In genomic region chr14:45419323-45419722, GRCm38 (mm10) we compare ENCODE assay signal across 15 mouse cellular contexts.
"Had no signal": no experiment of that assay in that cellular context is flagged by ENCODE, and none has a peak within 500 bp of the region (broad histone marks: within the 10 kb centered on the region; RNA-seq: fewer than 3 reads in every experiment).

No protein-coding gene starts in this region.

- H3K27ac ChIP-seq: neural tube, embryonic 15.5 days; stomach, embryonic 15.5 days; stomach, postnatal 0 days had no signal

- H3K4me3 ChIP-seq: neural tube, embryonic 15.5 days; stomach, embryonic 15.5 days had no signal

- H3K36me3 ChIP-seq: neural tube, embryonic 15.5 days; stomach, embryonic 15.5 days had no signal

- DNase-seq: retina, postnatal 1 day; right cerebral cortex, adult 18-20 months; right cerebral cortex, postnatal 14 days; right cerebral cortex, postnatal 25 days; right cerebral cortex, postnatal 4 days; spleen, adult 18-20 months; thymus, adult 18-20 months; thymus, adult 2 months; thymus, postnatal 14 days; thymus, postnatal 25 days; thymus, postnatal 36 days; thymus, postnatal 4 days had no signal

- H3K4me1 ChIP-seq: neural tube, embryonic 15.5 days; stomach, embryonic 15.5 days had no signal

- H3K9me3 ChIP-seq: neural tube, embryonic 15.5 days; stomach, embryonic 15.5 days had no signal

- H3K9ac ChIP-seq: neural tube, embryonic 15.5 days; stomach, embryonic 15.5 days had no signal

- H3K4me2 ChIP-seq: neural tube, embryonic 15.5 days; stomach, embryonic 15.5 days had no signal

- H3K27me3 ChIP-seq: neural tube, embryonic 15.5 days; stomach, embryonic 15.5 days had no signal
